Mouse (Mus musculus): ENCODE measurements around the gene Adamts14. TPM values are rescaled to one million over a fixed set of nuclear protein-coding genes. Genes with fewer than 3 reads are reported as not detected.

Gene Adamts14
- polyA plus RNA-seq, 1 experiment from 2014 or later, result 0.64 TPM

DNA sequence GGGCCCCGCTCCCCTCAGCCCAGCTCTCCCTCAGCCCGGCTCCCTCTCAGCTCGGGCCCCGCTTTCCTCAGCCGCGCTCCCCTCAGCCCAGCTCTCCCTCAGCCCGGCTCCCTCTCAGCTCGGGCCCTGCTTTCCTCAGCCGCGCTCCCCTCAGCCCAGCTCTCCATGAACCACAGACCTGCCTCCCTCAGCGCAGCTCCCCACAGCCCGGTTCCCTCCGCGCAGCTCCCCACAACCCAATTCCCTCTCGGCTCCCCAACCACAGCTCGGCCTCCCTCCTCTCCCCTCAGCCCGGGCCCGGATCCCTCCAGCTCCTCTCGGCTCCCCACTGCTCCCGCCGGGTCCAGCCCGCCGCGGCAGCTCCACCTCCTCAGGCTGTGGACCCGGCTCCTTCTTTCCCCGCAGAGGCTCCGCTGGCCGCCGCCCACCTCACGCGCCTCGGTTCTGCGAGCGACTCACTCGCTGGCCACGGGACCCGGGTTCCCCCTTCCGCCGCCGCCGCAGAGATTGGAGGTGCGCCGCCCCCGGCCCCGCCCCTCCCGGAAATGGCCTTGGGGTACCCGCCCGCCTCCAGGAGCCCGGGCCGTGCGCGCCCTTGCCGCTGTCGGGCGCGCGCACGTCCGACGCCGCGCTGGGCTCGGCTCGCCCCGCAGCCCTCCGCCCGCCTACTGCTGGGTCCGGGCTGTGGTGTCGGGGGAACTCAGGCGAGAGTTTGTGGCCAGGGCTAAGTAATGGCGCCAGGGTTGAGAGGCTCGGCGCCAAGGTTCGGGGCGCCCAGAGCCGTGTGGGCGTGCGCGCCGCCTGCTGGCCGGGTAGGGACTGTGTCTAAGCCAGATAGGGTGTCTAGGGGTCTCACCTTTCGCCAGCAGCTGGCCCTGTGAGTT is 125.8 kb downstream of the Adamts14 start, which contains the start of gene Sgpl1:
Gene Sgpl1, minus strand, starts transcription at position 547 of the 884 bp plus-strand sequence.
- peak within 1 kb of the TSS; percentile 87 for H3K27ac ChIP-seq (ENCODE audit: low read depth, low read length)
- H3K4me1 ChIP-seq (ENCODE audit: control insufficient read depth, insufficient read depth, low read length), result peaks cover 4% of the 10 kb centered on the region; the same call in 1 of the 2 replicates
- peak within 1 kb of the TSS; percentile 93 for H3K4me2 ChIP-seq
- H3K4me3 ChIP-seq (ENCODE audit: low read depth, low read length), result peak within 1 kb of the TSS; percentile 80
- H3K27me3 ChIP-seq (ENCODE audit: control insufficient read depth, insufficient read depth, low read length), result no peaks in the 10 kb centered on the region
- peak; percentile 82 for ATAC-seq (replicated peaks; ENCODE audit: insufficient number of reproducible peaks, low FRiP score, low TSS enrichment)
- no peaks in the 10 kb centered on the region for H3K9me3 ChIP-seq (replicated peaks; ENCODE audit: control insufficient read depth, low read length)
- 2% methylated on average over 71 of the region's 82 CpGs for WGBS (ENCODE audit: insufficient replicate concordance)
- peak within 1 kb of the TSS; percentile 74 for H3K9ac ChIP-seq (ENCODE audit: low read depth, low read length)
- no peaks in the 10 kb centered on the region for H3K36me3 ChIP-seq (ENCODE audit: control insufficient read depth, insufficient read depth, low read length)

Other genes with a start within 250 kb of the Adamts14 start
- gene Pcbd1, start 184.1 kb downstream of the Adamts14 start, polyA plus RNA-seq (2014; fragmentation: Nextera tagmentation; extraction: Ambion mirVana), result 66.4 and 71.2 TPM in 2 replicates
- 32.6 and 41.8 TPM in 2 replicates for gene Sgpl1, start 125.7 kb downstream of the Adamts14 start, polyA plus RNA-seq (2014; fragmentation: Nextera tagmentation; extraction: Ambion mirVana)
- not detected in 2 replicates for gene Tbata, start 101.5 kb downstream of the Adamts14 start, polyA plus RNA-seq (2014; fragmentation: Nextera tagmentation; extraction: Ambion mirVana)
- 0.10 TPM in 1 of 2 replicates, not detected in the other for gene Prf1, start 24.4 kb upstream of the Adamts14 start, polyA plus RNA-seq (2014; fragmentation: Nextera tagmentation; extraction: Ambion mirVana)
- 17.5 and 22.5 TPM in 2 replicates for gene Pald1, start 110.1 kb upstream of the Adamts14 start, polyA plus RNA-seq (2014; fragmentation: Nextera tagmentation; extraction: Ambion mirVana)
- not detected in 2 replicates for gene Nodal, start 144.5 kb upstream of the Adamts14 start, polyA plus RNA-seq (2014; fragmentation: Nextera tagmentation; extraction: Ambion mirVana)
- 21.2 and 28.6 TPM in 2 replicates for gene Eif4ebp2, start 179.2 kb upstream of the Adamts14 start, polyA plus RNA-seq (2014; fragmentation: Nextera tagmentation; extraction: Ambion mirVana)
- 12.1 and 14.8 TPM in 2 replicates for gene Lrrc20, start 202.4 kb upstream of the Adamts14 start, polyA plus RNA-seq (2014; fragmentation: Nextera tagmentation; extraction: Ambion mirVana)